Mouse (Mus musculus): ENCODE measurements at regions not wholly inside any gene's neighbourhood (a gene's known extent, or its start where the extent isn't known, plus 50 kb on each side); places are given as distances from the start of the nearest gene placed in this dataset.
A peak's percentile ranks its signal among the peaks of the same experiment; 100 is the strongest.

DNA sequence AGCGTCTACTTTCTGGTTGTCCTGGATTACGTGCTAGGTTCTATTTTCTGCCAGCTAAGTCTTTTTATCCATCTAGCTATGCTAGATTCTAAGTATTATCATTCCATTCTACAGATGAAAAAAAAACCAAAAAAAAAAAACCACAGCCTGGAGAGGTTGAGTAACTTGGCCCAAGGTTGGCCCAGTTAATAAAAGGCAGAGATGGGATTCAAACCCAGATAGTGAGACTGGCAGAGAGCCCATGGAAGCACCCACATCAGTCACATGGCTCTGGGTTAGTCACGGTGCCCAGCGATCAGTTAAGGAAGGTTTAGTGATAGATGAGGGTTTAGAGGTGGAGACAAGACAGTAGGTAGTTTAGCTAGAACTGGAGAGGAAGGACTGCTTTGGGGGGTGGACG lies 1150.8 kb upstream of the A1bg start:
- no peak overlapping the region for H3K4me3 ChIP-seq (ENCODE audit: low read depth, low read length)
- TF ChIP-seq EP300 (IDR thresholded peaks at IDR 0.05; ENCODE audit: insufficient read depth, low read depth, low read length) (no peak), CTCF (IDR thresholded peaks at IDR 0.05; ENCODE audit: low read depth, low read length) (no peak), POLR2A (IDR thresholded peaks at IDR 0.05; ENCODE audit: insufficient read depth, low read length) (no peak)
- H3K27me3 ChIP-seq (ENCODE audit: control insufficient read depth, insufficient read depth, low read length, poor library complexity, severe bottlenecking) = no peaks in the 10 kb centered on the region
- no peaks in the 10 kb centered on the region for H3K9me3 ChIP-seq (replicated peaks; ENCODE audit: control insufficient read depth, insufficient read depth, low read length, poor library complexity, severe bottlenecking)
- H3K4me1 ChIP-seq (ENCODE audit: control insufficient read depth, insufficient read depth, low read length) = peaks cover 13% of the 10 kb centered on the region
- no peak overlapping the region for H3K27ac ChIP-seq (ENCODE audit: insufficient read depth, low read length)
- H3K36me3 ChIP-seq (ENCODE audit: control insufficient read depth, insufficient read depth, low read length, poor library complexity, severe bottlenecking) = peaks cover 4% of the 10 kb centered on the region; the same call in 1 of the 2 replicates
- no peak overlapping the region for H3K9ac ChIP-seq (ENCODE audit: low read depth, poor library complexity, severe bottlenecking)

- Histone ChIP-seq H3K36me3 (ENCODE audit: control insufficient read depth, insufficient read depth, low read length, poor library complexity, severe bottlenecking) (peaks cover 10% of the 10 kb centered on the region; the same call in 1 of the 2 replicates), H3K9ac (ENCODE audit: low read depth, poor library complexity, severe bottlenecking) (no peak overlapping the region), H3K27ac (ENCODE audit: insufficient read depth, low read length) (peak overlapping the region; percentile 49; the same call in 1 of the 2 replicates), H3K4me3 (ENCODE audit: low read depth, low read length) (no peak overlapping the region), H3K4me1 (ENCODE audit: control insufficient read depth, insufficient read depth, low read length) (peaks cover 8% of the 10 kb centered on the region), H3K27me3 (ENCODE audit: control insufficient read depth, insufficient read depth, low read length, poor library complexity, severe bottlenecking) (no peaks in the 10 kb centered on the region), H3K9me3 (replicated peaks; ENCODE audit: control insufficient read depth, insufficient read depth, low read length, poor library complexity, severe bottlenecking) (no peaks in the 10 kb centered on the region)
- TF ChIP-seq EP300 (IDR thresholded peaks at IDR 0.05; ENCODE audit: insufficient read depth, low read depth, low read length) (no peak), POLR2A (IDR thresholded peaks at IDR 0.05; ENCODE audit: insufficient read depth, low read length) (no peak), CTCF (IDR thresholded peaks at IDR 0.05; ENCODE audit: low read depth, low read length) (no peak)
Observed at GRCm38 (mm10) chr15:62071311-62071710, 1148.5 kb upstream of the A1bg start.

DNA sequence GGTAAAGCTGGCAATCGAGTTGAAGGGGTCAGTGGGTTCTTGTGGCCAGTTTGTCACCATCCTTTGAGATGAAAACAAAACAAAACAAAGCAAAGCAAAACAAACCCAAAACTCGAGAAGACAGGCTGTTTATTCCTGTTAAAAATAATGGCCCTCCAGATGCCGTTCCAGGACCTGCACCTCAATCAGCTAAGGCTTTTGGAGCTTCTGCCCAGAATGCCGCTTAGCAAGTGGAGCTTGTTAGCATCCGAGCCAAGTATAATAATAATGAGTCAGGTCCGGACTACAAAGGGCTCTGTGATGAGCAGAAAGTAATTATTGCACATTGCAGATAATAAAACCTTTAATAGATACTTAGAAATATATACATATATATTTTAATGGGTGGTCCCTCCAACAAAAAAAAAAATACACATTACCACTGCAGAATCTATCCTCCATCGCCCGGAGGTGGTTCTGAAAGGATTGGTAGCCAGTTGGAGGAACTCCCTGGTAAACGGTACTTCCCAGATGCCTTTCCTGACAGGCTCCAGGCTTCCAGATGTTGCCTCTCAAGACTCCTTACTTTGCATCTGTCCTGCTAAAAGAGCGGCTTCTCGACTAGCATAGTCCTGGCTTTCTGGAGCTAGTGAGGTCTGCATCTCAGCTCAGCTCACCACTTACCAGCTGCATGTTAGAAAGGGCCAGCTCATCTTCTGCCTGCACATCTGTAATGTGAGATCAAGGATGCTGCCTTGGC lies 1145.8 kb upstream of the A1bg start:
- no peak overlapping the region for H3K27ac ChIP-seq (ENCODE audit: insufficient read depth, low read length)
- H3K4me1 ChIP-seq (ENCODE audit: control insufficient read depth, insufficient read depth, low read length) = peaks cover 6% of the 10 kb centered on the region
- H3K9ac ChIP-seq (ENCODE audit: low read depth, poor library complexity, severe bottlenecking) = no peak overlapping the region
- no peak for TF ChIP-seq POLR2A (IDR thresholded peaks at IDR 0.05; ENCODE audit: insufficient read depth, low read length)
- TF ChIP-seq CTCF (IDR thresholded peaks at IDR 0.05; ENCODE audit: low read depth, low read length) = no peak
- no peak for TF ChIP-seq EP300 (IDR thresholded peaks at IDR 0.05; ENCODE audit: insufficient read depth, low read depth, low read length)
- no peaks in the 10 kb centered on the region for H3K9me3 ChIP-seq (replicated peaks; ENCODE audit: control insufficient read depth, insufficient read depth, low read length, poor library complexity, severe bottlenecking)
- no peaks in the 10 kb centered on the region for H3K27me3 ChIP-seq (ENCODE audit: control insufficient read depth, insufficient read depth, low read length, poor library complexity, severe bottlenecking)
- H3K4me3 ChIP-seq (ENCODE audit: low read depth, low read length) = no peak overlapping the region
- peaks cover 12% of the 10 kb centered on the region for H3K36me3 ChIP-seq (ENCODE audit: control insufficient read depth, insufficient read depth, low read length, poor library complexity, severe bottlenecking)

GRCm38 (mm10) chr15:62064399-62064798 lies 1141.6 kb upstream of the A1bg start:
- peaks cover 17% of the 10 kb centered on the region for H3K36me3 ChIP-seq (ENCODE audit: control insufficient read depth, insufficient read depth, low read length, poor library complexity, severe bottlenecking)

DNA sequence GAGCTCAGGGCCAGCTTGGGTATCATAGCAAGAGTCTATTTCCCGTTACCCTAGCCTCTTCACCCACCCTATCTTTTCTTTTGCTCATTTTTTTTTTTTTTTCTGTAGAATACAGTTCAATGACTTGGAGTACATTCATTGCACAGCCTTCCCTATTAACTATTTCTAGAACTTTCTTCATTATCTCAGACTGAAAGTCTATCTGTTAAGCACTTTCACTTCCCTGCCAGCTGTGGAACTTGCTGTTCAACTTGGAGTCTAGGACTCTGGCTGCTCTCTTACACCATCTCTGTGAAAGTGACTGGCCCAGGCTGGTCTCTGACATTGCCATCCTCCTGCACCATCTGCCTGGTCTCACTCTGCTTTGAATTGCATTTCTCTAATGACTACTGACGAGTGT lies 1134.6 kb upstream of the A1bg start:
- Histone ChIP-seq H3K4me3 (ENCODE audit: low read depth, low read length) (no peak overlapping the region), H3K9ac (ENCODE audit: low read depth, poor library complexity, severe bottlenecking) (no peak overlapping the region), H3K9me3 (replicated peaks; ENCODE audit: control insufficient read depth, insufficient read depth, low read length, poor library complexity, severe bottlenecking) (no peaks in the 10 kb centered on the region), H3K36me3 (ENCODE audit: control insufficient read depth, insufficient read depth, low read length, poor library complexity, severe bottlenecking) (peaks cover 28% of the 10 kb centered on the region), H3K27ac (ENCODE audit: insufficient read depth, low read length) (no peak overlapping the region), H3K27me3 (ENCODE audit: control insufficient read depth, insufficient read depth, low read length, poor library complexity, severe bottlenecking) (no peaks in the 10 kb centered on the region), H3K4me1 (ENCODE audit: control insufficient read depth, insufficient read depth, low read length) (peaks cover 12% of the 10 kb centered on the region)
- TF ChIP-seq CTCF (IDR thresholded peaks at IDR 0.05; ENCODE audit: low read depth, low read length) = no peak
- no peak for TF ChIP-seq EP300 (IDR thresholded peaks at IDR 0.05; ENCODE audit: insufficient read depth, low read depth, low read length)
- no peak for TF ChIP-seq POLR2A (IDR thresholded peaks at IDR 0.05; ENCODE audit: insufficient read depth, low read length)

More at GRCm38 (mm10) chr15:62064399-62064798, 1141.6 kb upstream of the A1bg start:
- no peaks in the 10 kb centered on the region for H3K27me3 ChIP-seq (ENCODE audit: control insufficient read depth, insufficient read depth, low read length, poor library complexity, severe bottlenecking)
- H3K9ac ChIP-seq (ENCODE audit: low read depth, poor library complexity, severe bottlenecking) = no peak overlapping the region
- no peaks in the 10 kb centered on the region for H3K9me3 ChIP-seq (replicated peaks; ENCODE audit: control insufficient read depth, insufficient read depth, low read length, poor library complexity, severe bottlenecking)
- H3K4me3 ChIP-seq (ENCODE audit: low read depth, low read length) = no peak overlapping the region
- H3K4me1 ChIP-seq (ENCODE audit: control insufficient read depth, insufficient read depth, low read length) = peaks cover 2% of the 10 kb centered on the region
- H3K27ac ChIP-seq (ENCODE audit: insufficient read depth, low read length) = no peak overlapping the region
- TF ChIP-seq EP300 (IDR thresholded peaks at IDR 0.05; ENCODE audit: insufficient read depth, low read depth, low read length) (no peak), POLR2A (IDR thresholded peaks at IDR 0.05; ENCODE audit: insufficient read depth, low read length) (no peak), CTCF (IDR thresholded peaks at IDR 0.05; ENCODE audit: low read depth, low read length) (no peak)

- H3K27me3 ChIP-seq (ENCODE audit: control insufficient read depth, insufficient read depth, low read length, poor library complexity, severe bottlenecking) = no peaks in the 10 kb centered on the region
- no peaks in the 10 kb centered on the region for H3K9me3 ChIP-seq (replicated peaks; ENCODE audit: control insufficient read depth, insufficient read depth, low read length, poor library complexity, severe bottlenecking)
- TF ChIP-seq POLR2A (IDR thresholded peaks at IDR 0.05; ENCODE audit: insufficient read depth, low read length) (no peak), EP300 (IDR thresholded peaks at IDR 0.05; ENCODE audit: insufficient read depth, low read depth, low read length) (no peak), CTCF (IDR thresholded peaks at IDR 0.05; ENCODE audit: low read depth, low read length) (no peak)
- H3K27ac ChIP-seq (ENCODE audit: insufficient read depth, low read length) = no peak overlapping the region
- H3K36me3 ChIP-seq (ENCODE audit: control insufficient read depth, insufficient read depth, low read length, poor library complexity, severe bottlenecking) = peaks cover 28% of the 10 kb centered on the region
- H3K9ac ChIP-seq (ENCODE audit: low read depth, poor library complexity, severe bottlenecking) = no peak overlapping the region
- no peak overlapping the region for H3K4me3 ChIP-seq (ENCODE audit: low read depth, low read length)
- peaks cover 12% of the 10 kb centered on the region for H3K4me1 ChIP-seq (ENCODE audit: control insufficient read depth, insufficient read depth, low read length)
Observed at GRCm38 (mm10) chr15:62056889-62057288, 1134.1 kb upstream of the A1bg start.
